Mouse (Mus musculus): ENCODE results near the gene 4930426L09Rik.

GRCm38 (mm10) chr2:18977201-18977805 lies 20.8 kb upstream of the 4930426L09Rik start:
- TF ChIP-seq CTCF (IDR thresholded peaks at IDR 0.05; ENCODE audit: low read depth), result no peak
- TF ChIP-seq EP300 (IDR thresholded peaks at IDR 0.05; ENCODE audit: low read depth), result no peak
